Mouse (Mus musculus) lung, postnatal 10 days (tissue): Measurements from ENCODE around the gene Rasa3.

Experiments
- DNase-seq: peaks from one replicate; pipeline ENCODE4 v3.0.0; 2021

Rasa3 gene

GRCm38 (mm10) chr8:13684131-13684530 lies 6.7 kb upstream of the Rasa3 start:
- DNase-seq: no peak

GRCm38 (mm10) chr8:13678182-13678581 lies 779 bp upstream of the Rasa3 start:
- no peak for DNase-seq

- DNase-seq: peak; percentile 80
Measured at GRCm38 (mm10) chr8:13676701-13677412, 546 bp downstream of the Rasa3 start.

- DNase-seq: peak; percentile 91
Measured at GRCm38 (mm10) chr8:13676302-13676700, 1.1 kb downstream of the Rasa3 start.

- no peak for DNase-seq
Measured at GRCm38 (mm10) chr8:13675524-13675923, 1.9 kb downstream of the Rasa3 start.

- no peak for DNase-seq
Measured at GRCm38 (mm10) chr8:13675121-13675520, 2.3 kb downstream of the Rasa3 start.

- DNase-seq: peak; percentile 54
Measured at GRCm38 (mm10) chr8:13674294-13675010, 3.0 kb downstream of the Rasa3 start.

- peak; percentile 73 for DNase-seq
Measured at GRCm38 (mm10) chr8:13673215-13673614, 4.2 kb downstream of the Rasa3 start.

GRCm38 (mm10) chr8:13671246-13672003 lies 6.0 kb downstream of the Rasa3 start:
- no peak for DNase-seq

- peak; percentile 57 for DNase-seq
Measured at GRCm38 (mm10) chr8:13670011-13670471, 7.4 kb downstream of the Rasa3 start.

GRCm38 (mm10) chr8:13668367-13668766 lies 9.0 kb downstream of the Rasa3 start:
- DNase-seq: peak; percentile 90

- peak; percentile 81 for DNase-seq
Measured at GRCm38 (mm10) chr8:13667917-13668316, 9.5 kb downstream of the Rasa3 start.

- peak; percentile 37 for DNase-seq
Measured at GRCm38 (mm10) chr8:13665944-13666343, 11.5 kb downstream of the Rasa3 start.

- no peak for DNase-seq
Measured at GRCm38 (mm10) chr8:13665538-13665937, 11.9 kb downstream of the Rasa3 start.

- no peak for DNase-seq
Measured at GRCm38 (mm10) chr8:13664711-13665210, 12.6 kb downstream of the Rasa3 start.

- DNase-seq: no peak
Measured at GRCm38 (mm10) chr8:13660323-13660722, 17.1 kb downstream of the Rasa3 start.

GRCm38 (mm10) chr8:13657479-13657878 lies 19.9 kb downstream of the Rasa3 start:
- DNase-seq: no peak

GRCm38 (mm10) chr8:13655033-13655351 lies 22.4 kb downstream of the Rasa3 start:
- no peak for DNase-seq

- DNase-seq: peak; percentile 38
Measured at GRCm38 (mm10) chr8:13654350-13655032, 22.9 kb downstream of the Rasa3 start.

GRCm38 (mm10) chr8:13650541-13651191 lies 26.7 kb downstream of the Rasa3 start:
- DNase-seq: peak; percentile 51

- DNase-seq: no peak
Measured at GRCm38 (mm10) chr8:13649154-13649515, 28.3 kb downstream of the Rasa3 start.
